Mouse (Mus musculus): Measurements from ENCODE around the gene Arv1.

GRCm38 (mm10) chr8:124724301-124724700, 2.4 kb downstream of the Arv1 start:
- TF ChIP-seq ZNF384 (IDR thresholded peaks at IDR 0.05; ENCODE audit: low read depth, low read length): no peak
- no peak for TF ChIP-seq ZC3H11A (IDR thresholded peaks at IDR 0.05; ENCODE audit: low read depth, low read length)
- TF ChIP-seq USF2 (conservative IDR thresholded peaks at IDR 0.05; ENCODE audit: low read depth, low read length): no peak
- no peak for TF ChIP-seq CTCF (conservative IDR thresholded peaks at IDR 0.05 in 1 of 2, IDR thresholded peaks at IDR 0.05 in 1 of 2; ENCODE audit: low read depth in 2 of 2, low read length in 2 of 2)
- TF ChIP-seq CHD2 (IDR thresholded peaks at IDR 0.05; ENCODE audit: low read length): no peak
- no peak for TF ChIP-seq ZKSCAN1 (IDR thresholded peaks at IDR 0.05; ENCODE audit: borderline replicate concordance, low read depth, low read length)
- TF ChIP-seq SIN3A (IDR thresholded peaks at IDR 0.05; ENCODE audit: low read length): no peak

Measured in CH12.LX (cell line).